Mouse (Mus musculus) cerebellum, adult 11 months (tissue): Measurements from ENCODE around the gene Vwf.

Experiments
- DNase-seq: peaks from one replicate; pipeline ENCODE4 v3.0.0; 2022

Gene Vwf

GRCm38 (mm10) chr6:125590056-125590455 is 43.5 kb downstream of the Vwf start:
- no peak for DNase-seq

GRCm38 (mm10) chr6:125590471-125590870 is 43.9 kb downstream of the Vwf start:
- no peak for DNase-seq

GRCm38 (mm10) chr6:125591652-125592385 is 45.2 kb downstream of the Vwf start:
- no peak for DNase-seq

GRCm38 (mm10) chr6:125592536-125592935 is 46.0 kb downstream of the Vwf start:
- DNase-seq: no peak

GRCm38 (mm10) chr6:125594311-125594710 is 47.7 kb downstream of the Vwf start:
- no peak for DNase-seq

- no peak for DNase-seq
Measured at GRCm38 (mm10) chr6:125594825-125595224, 48.3 kb downstream of the Vwf start.

- no peak for DNase-seq
Measured at GRCm38 (mm10) chr6:125596701-125597318, 50.2 kb downstream of the Vwf start.

GRCm38 (mm10) chr6:125597716-125598115 is 51.1 kb downstream of the Vwf start:
- no peak for DNase-seq

- peak; percentile 56 for DNase-seq
Measured at GRCm38 (mm10) chr6:125600036-125600558, 53.5 kb downstream of the Vwf start.

GRCm38 (mm10) chr6:125600669-125601068 is 54.1 kb downstream of the Vwf start:
- DNase-seq: no peak

GRCm38 (mm10) chr6:125601190-125601589 is 54.6 kb downstream of the Vwf start:
- DNase-seq: no peak

GRCm38 (mm10) chr6:125601748-125602147 is 55.2 kb downstream of the Vwf start:
- DNase-seq: no peak

- DNase-seq: no peak
Measured at GRCm38 (mm10) chr6:125602354-125602753, 55.8 kb downstream of the Vwf start.

- DNase-seq: peak; percentile 16
Measured at GRCm38 (mm10) chr6:125603234-125603633, 56.7 kb downstream of the Vwf start.

GRCm38 (mm10) chr6:125603678-125604462 is 57.3 kb downstream of the Vwf start:
- DNase-seq: no peak

- peak; percentile 37 for DNase-seq
Measured at GRCm38 (mm10) chr6:125604463-125605191, 58.1 kb downstream of the Vwf start.

- no peak for DNase-seq
Measured at GRCm38 (mm10) chr6:125609025-125609424, 62.5 kb downstream of the Vwf start.

GRCm38 (mm10) chr6:125617855-125618254 is 71.3 kb downstream of the Vwf start:
- no peak for DNase-seq

GRCm38 (mm10) chr6:125620764-125621163 is 74.2 kb downstream of the Vwf start:
- DNase-seq: no peak

- no peak for DNase-seq
Measured at GRCm38 (mm10) chr6:125622434-125622833, 75.9 kb downstream of the Vwf start.

- DNase-seq: no peak
Measured at GRCm38 (mm10) chr6:125640486-125640885, 93.9 kb downstream of the Vwf start.

GRCm38 (mm10) chr6:125641146-125641545 is 94.6 kb downstream of the Vwf start:
- DNase-seq: no peak

GRCm38 (mm10) chr6:125648964-125649363 is 102.4 kb downstream of the Vwf start:
- DNase-seq: no peak
